9 mouse cellular contexts compared by ENCODE assay signal in genomic region chr16:97462481-97463181, GRCm38 (mm10). TPM values are rescaled to one million over a fixed set of nuclear protein-coding genes. Genes with fewer than 3 reads are reported as not detected.
DNase-seq lines count a peak whose midpoint lies in the region; ATAC-seq and TF ChIP-seq lines count a peak whose summit lies in the region.
"Had no signal": no experiment of that assay in that cellular context is flagged by ENCODE, and none has a peak within 500 bp of the region (broad histone marks: within the 10 kb centered on the region; RNA-seq: fewer than 3 reads in every experiment).

Gene Mx1 (minus strand): TSS chr16:97462907.

- no peak within 1 kb of the TSS for H3K4me2 ChIP-seq in hindbrain, postnatal 0 days (ENCODE audit: low read depth, low read length)
- no peak within 1 kb of the TSS for H3K4me2 ChIP-seq in midbrain, embryonic 14.5 days (ENCODE audit: low read length)

- no peak within 1 kb of the TSS for H3K27ac ChIP-seq in kidney, adult 2 months (ENCODE audit: insufficient read depth, low read depth, low read length)
- H3K27ac ChIP-seq in hindbrain, postnatal 0 days, result no peak within 1 kb of the TSS
- no peak within 1 kb of the TSS for H3K27ac ChIP-seq in midbrain, embryonic 14.5 days (replicated peaks; ENCODE audit: low read depth, low read length)
- H3K27ac ChIP-seq in layer of hippocampus, adult 2 months, result no peak within 1 kb of the TSS

- no peak within 1 kb of the TSS for H3K9ac ChIP-seq in hindbrain, postnatal 0 days (replicated peaks; ENCODE audit: low read length)
- H3K9ac ChIP-seq in midbrain, embryonic 14.5 days (replicated peaks; ENCODE audit: low read length), result no peak within 1 kb of the TSS

- WGBS in kidney, adult 2 months, result 36% methylated on average over 4 of the region's 4 CpGs
- 30% methylated on average over 4 of the region's 4 CpGs for WGBS in hindbrain, postnatal 0 days
- WGBS in midbrain, embryonic 14.5 days, result 26% methylated on average over 4 of the region's 4 CpGs

- DNase-seq in kidney, adult 2 months, result peak; percentile 8
- no peak for DNase-seq in kidney, postnatal 25 days
- peak; percentile 41 for DNase-seq in T-cell, adult 2 months (ENCODE audit: low spot score)
- DNase-seq in hindbrain, postnatal 0 days (ENCODE audit: low spot score), result peak; percentile 3
- peak; percentile 38 for DNase-seq in midbrain, embryonic 14.5 days
- no peak for DNase-seq in gastrocnemius, postnatal 14 days
- DNase-seq in layer of hippocampus, adult 2 months (ENCODE audit: low spot score in 2 of 2), result no peak
- no peak for DNase-seq in ovary, postnatal 36 days (ENCODE audit: low spot score)

- H3K27me3 ChIP-seq in kidney, adult 2 months (replicated peaks; ENCODE audit: control insufficient read depth, insufficient read depth, low read length), result no peaks in the 10 kb centered on the region
- no peaks in the 10 kb centered on the region for H3K27me3 ChIP-seq in hindbrain, postnatal 0 days (ENCODE audit: insufficient read depth, low read length)
- H3K27me3 ChIP-seq in midbrain, embryonic 14.5 days (ENCODE audit: control insufficient read depth, insufficient read depth, low read length), result no peaks in the 10 kb centered on the region

- ATAC-seq in hindbrain, postnatal 0 days, result no peak
- no peak for ATAC-seq in midbrain, embryonic 14.5 days (ENCODE audit: low FRiP score, low TSS enrichment)

- intact Hi-C loops in gastrocnemius, postnatal 14 days (cut with DNase I; ENCODE audit: low total_unique reads), result loop anchor here (10.0 kb wide), 1 partner anchor 148 kb away; no protein-coding TSS in a partner anchor

- no peaks in the 10 kb centered on the region for H3K9me3 ChIP-seq in hindbrain, postnatal 0 days (ENCODE audit: low read length)
- H3K9me3 ChIP-seq in midbrain, embryonic 14.5 days (ENCODE audit: control insufficient read depth, low read length), result no peaks in the 10 kb centered on the region

- TF ChIP-seq POLR2A in kidney, adult 2 months (IDR thresholded peaks at IDR 0.05; ENCODE audit: low read depth, low read length), result no peak

- H3K4me1 ChIP-seq in kidney, adult 2 months (ENCODE audit: control insufficient read depth, insufficient read depth, low read length), result no peaks in the 10 kb centered on the region
- no peaks in the 10 kb centered on the region for H3K4me1 ChIP-seq in hindbrain, postnatal 0 days (ENCODE audit: insufficient read depth, low read length)
- H3K4me1 ChIP-seq in midbrain, embryonic 14.5 days (ENCODE audit: control insufficient read depth, insufficient read depth, low read length), result peaks cover 5% of the 10 kb centered on the region; the same call in 1 of the 2 replicates

- H3K36me3 ChIP-seq in kidney, adult 2 months (ENCODE audit: control insufficient read depth, insufficient read depth, low read length), result no peaks in the 10 kb centered on the region
- no peaks in the 10 kb centered on the region for H3K36me3 ChIP-seq in hindbrain, postnatal 0 days (ENCODE audit: insufficient read depth, low read length)
- no peaks in the 10 kb centered on the region for H3K36me3 ChIP-seq in midbrain, embryonic 14.5 days (ENCODE audit: control insufficient read depth, insufficient read depth, low read length)

- H3K4me3 ChIP-seq in kidney, adult 2 months (ENCODE audit: insufficient read depth, low read depth, low read length), result no peak within 1 kb of the TSS
- H3K4me3 ChIP-seq in hindbrain, postnatal 0 days (ENCODE audit: low read length), result no peak within 1 kb of the TSS
- H3K4me3 ChIP-seq in midbrain, embryonic 14.5 days (replicated peaks; ENCODE audit: low read depth, low read length), result no peak within 1 kb of the TSS
- H3K4me3 ChIP-seq in layer of hippocampus, adult 2 months, result no peak within 1 kb of the TSS

- no peak for TF ChIP-seq CTCF in kidney, adult 2 months (conservative IDR thresholded peaks at IDR 0.05; ENCODE audit: insufficient read depth, insufficient read length, low read depth, low read length)
- TF ChIP-seq CTCF in hindbrain, postnatal 0 days (IDR thresholded peaks at IDR 0.05; ENCODE audit: low read depth), result no peak
- TF ChIP-seq CTCF in layer of hippocampus, adult 2 months (conservative IDR thresholded peaks at IDR 0.05), result no peak

RNA-seq across cellular contexts. Expression of gene Mx1, which starts in this region (rescaled TPM):
- polyA plus RNA-seq in kidney, adult 2 months (2012; rRNA removed), result 0.45 and 1.9 TPM in 2 replicates
- 0.42 and 0.86 TPM in 2 replicates for total RNA-seq in hindbrain, postnatal 0 days (2014; rRNA removed)
- 0.21 TPM in 1 of 2 replicates, not detected in the other for polyA plus RNA-seq in hindbrain, postnatal 0 days (2015; fragmentation: Nextera tagmentation; extraction: Ambion mirVana)
- polyA plus RNA-seq in midbrain, embryonic 14.5 days (2014; fragmentation: Nextera tagmentation; extraction: Ambion mirVana), result 0.99 TPM in 1 of 2 replicates, not detected in the other
- under 1 TPM; 0.11 to 0.45 TPM for total RNA-seq in gastrocnemius, postnatal 14 days (2021)
- total RNA-seq in layer of hippocampus, adult 2 months (2021), result 1 to 10 TPM in 1 of 2 experiments, under 1 TPM in 1; 0.93 to 1.1 TPM
- polyA plus RNA-seq: neural tube, embryonic 14.5 days had no signal

Comparison
In these comparisons a context has a peak if more than half of its experiments do, and no peak if none do; other contexts are left out.
1. DNase-seq: peak in kidney, adult 2 months (single experiment) and T-cell, adult 2 months (single experiment); none in kidney, postnatal 25 days (0 of 2), gastrocnemius, postnatal 14 days (single experiment), layer of hippocampus, adult 2 months (0 of 2) and ovary, postnatal 36 days (single experiment).
2. Peak in DNase-seq in hindbrain, postnatal 0 days; RNA of the gene not detected or under 1 TPM.
3. Peak in DNase-seq in midbrain, embryonic 14.5 days; RNA of the gene not detected or under 1 TPM.